Mouse (Mus musculus) gastrocnemius, adult 8-10 months (tissue): ENCODE results near the gene Syne2. TPM values are rescaled to one million over a fixed set of nuclear protein-coding genes. Genes with fewer than 3 reads are reported as not detected.

Experiments
- DNase-seq, 2 experiments: peaks; one replicate each; pipeline ENCODE4 v3.0.0; 2022; ENCODE audit warnings: low spot score in 2 of 2
- total RNA-seq, 4 experiments: library from RNA; stranded (reverse); gene quantifications; 2 replicates each; pipeline ENCODE4 v1.2.4; 2022

The Syne2 gene
- total RNA-seq, 4 experiments from 2014 or later = 12.3 to 15.0 (median 13.9) TPM

DNA sequence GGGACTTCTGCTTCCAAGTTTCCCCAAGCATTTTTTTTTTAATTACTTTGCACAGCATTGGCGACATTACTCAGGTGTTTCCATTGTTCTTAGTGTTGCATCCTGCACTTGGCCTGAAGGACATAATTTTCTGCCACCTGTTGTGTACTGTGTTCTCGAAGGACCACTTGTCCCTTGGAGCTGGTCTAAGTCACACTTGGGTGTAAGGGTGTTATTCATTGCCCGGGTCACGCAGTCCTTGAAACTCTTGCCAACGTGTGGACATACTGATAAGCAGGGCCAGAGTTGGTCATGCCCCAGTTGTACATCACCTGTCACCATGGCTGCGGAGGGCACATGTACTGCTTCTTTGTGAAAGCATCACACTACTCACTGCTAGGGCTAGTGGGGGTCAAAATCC lies 228.6 kb downstream of the Syne2 start:
- DNase-seq = no peak

DNA sequence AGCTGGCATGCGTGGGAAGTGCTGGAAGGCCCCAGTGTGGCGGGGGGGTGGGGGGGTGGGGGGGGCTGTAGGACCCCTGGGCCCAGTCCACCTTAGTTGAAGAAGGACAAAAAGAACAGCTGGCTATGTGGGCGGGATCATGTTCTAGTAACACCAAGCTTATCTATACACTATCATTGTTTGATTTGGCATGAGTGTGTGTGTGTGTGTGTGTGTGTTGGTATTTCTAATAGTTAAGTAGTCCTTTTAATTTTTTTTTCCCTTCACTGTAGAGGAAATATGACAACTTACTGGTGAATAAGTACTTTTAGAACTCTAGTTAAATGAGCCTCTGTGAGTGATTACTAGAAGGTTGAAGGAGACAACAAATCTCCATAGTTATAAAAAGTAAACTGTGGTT lies 230.0 kb downstream of the Syne2 start:
- DNase-seq = no peak

- DNase-seq = no peak
These were observed 230.7 kb downstream of the Syne2 start for GRCm38 (mm10) chr12:76048672-76049071.

GRCm38 (mm10) chr12:76049343-76049742 lies 231.4 kb downstream of the Syne2 start:
- DNase-seq = no peak

DNA sequence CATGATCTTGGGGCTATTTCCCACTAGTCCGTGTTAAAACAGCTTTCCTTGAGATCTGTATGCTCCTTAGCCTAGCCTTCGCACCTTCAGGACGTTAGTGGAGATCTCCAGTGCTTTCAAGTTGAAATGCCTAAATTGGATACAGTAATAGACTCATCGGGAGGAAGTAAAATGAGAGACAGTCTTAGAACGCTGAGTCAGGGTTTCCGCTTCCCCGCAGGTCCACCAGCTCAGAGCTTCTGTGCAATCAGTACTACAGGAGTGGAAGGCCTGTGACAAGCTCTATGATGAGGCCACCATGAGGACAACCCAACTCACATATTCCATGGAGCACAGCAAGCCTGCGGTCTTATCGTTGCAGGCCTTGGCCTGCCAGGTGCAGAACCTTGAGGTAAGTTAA lies 233.9 kb downstream of the Syne2 start:
- DNase-seq = no peak

GRCm38 (mm10) chr12:76054653-76055052 lies 236.7 kb downstream of the Syne2 start:
- no peak for DNase-seq

DNA sequence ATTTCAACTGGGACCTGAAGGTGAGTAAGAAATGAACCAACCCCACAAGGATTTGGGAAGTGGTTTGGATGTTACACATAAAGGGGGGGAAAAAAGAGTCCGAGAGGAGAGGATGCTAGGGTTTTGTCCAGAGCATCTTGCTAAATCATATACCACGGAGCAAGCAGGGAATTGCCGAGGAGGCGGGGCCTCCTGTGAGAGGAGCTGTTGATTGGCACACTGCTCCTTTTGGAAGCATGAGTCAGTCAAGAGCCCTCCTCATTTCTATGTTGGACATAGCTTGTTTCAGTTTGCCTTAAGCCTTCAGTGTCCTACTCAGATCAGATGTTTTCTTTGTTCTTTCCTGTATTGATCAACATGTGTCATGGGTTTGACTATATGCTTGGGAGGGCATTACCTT lies 245.1 kb downstream of the Syne2 start:
- no peak for DNase-seq

GRCm38 (mm10) chr12:76070386-76070785 lies 252.5 kb downstream of the Syne2 start:
- DNase-seq = no peak

- DNase-seq = no peak
These were observed 254.3 kb downstream of the Syne2 start for GRCm38 (mm10) chr12:76071935-76072849.

DNA sequence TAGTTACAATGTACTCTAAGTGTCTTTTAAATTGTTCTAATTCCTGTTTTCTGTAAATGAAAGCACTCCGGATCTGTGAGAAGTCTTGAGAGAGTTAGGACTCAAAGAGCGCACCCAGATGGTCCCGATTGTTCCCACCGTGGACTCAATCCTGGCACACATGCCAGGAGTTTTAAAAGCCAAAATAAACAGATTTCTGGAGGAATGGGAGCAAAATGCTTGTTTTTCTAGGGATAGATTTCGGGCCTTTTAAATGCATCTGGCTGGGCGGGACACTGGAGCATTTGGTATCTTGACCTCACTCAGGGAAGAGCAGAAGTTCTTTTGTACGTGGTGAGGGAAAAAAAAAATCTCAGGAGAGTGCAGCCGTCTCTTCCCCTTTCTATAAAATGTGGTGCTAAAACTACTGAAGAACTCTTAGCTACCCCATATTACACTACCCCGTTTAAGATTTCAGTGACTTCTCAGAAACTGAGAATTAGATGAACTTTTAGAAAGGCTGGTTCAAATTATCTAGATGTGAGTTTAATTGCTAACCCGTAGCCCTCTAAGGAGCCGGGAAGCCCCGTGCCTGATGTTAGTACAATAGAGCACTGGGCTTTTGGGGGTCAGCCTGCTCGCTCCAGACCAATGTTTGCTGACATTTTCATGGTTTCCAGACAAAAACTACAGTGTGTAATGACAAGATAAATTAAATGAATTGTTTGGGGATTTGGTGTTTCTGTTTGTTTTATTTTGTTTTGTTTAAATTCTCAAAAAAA lies 255.3 kb downstream of the Syne2 start:
- DNase-seq = no peak

GRCm38 (mm10) chr12:76073981-76074380 lies 256.0 kb downstream of the Syne2 start:
- no peak for DNase-seq

- no peak for DNase-seq
These were observed 263.1 kb downstream of the Syne2 start for GRCm38 (mm10) chr12:76080876-76081556.

DNA sequence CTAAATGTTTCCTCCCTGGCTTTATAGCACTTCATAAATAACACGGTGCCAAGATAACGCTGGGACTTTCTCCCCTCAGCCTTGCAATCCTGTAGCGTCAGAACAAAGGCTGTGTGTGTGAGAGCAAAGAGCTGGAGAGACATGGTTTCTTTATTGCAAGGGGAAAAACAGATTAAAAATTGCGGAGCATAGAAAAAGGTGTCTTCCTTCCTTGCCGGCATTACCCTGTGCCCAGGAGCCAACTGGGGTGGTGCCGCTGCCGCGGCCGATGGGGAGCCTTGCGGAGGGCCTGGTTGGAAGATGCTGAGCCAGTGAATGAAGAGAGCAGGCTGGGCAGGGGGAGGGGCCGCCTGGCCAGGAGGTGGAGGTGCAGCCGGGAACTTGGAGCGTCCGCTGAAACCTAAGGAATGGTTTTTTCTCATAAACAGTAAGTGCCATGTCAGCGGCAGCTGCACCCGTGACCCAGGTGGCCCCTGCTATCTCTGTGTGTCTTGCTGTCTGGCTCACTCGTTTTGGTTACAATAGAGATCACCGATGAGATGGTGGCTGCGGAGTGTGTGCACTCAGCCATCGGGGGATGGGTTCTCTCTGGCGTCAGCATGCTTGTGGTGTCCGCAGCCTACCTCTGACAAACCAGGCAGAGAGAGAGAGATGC lies 263.8 kb downstream of the Syne2 start:
- DNase-seq = peak in 1 of 2 experiments; percentile 38

GRCm38 (mm10) chr12:76085066-76085465 lies 267.1 kb downstream of the Syne2 start:
- no peak for DNase-seq

DNA sequence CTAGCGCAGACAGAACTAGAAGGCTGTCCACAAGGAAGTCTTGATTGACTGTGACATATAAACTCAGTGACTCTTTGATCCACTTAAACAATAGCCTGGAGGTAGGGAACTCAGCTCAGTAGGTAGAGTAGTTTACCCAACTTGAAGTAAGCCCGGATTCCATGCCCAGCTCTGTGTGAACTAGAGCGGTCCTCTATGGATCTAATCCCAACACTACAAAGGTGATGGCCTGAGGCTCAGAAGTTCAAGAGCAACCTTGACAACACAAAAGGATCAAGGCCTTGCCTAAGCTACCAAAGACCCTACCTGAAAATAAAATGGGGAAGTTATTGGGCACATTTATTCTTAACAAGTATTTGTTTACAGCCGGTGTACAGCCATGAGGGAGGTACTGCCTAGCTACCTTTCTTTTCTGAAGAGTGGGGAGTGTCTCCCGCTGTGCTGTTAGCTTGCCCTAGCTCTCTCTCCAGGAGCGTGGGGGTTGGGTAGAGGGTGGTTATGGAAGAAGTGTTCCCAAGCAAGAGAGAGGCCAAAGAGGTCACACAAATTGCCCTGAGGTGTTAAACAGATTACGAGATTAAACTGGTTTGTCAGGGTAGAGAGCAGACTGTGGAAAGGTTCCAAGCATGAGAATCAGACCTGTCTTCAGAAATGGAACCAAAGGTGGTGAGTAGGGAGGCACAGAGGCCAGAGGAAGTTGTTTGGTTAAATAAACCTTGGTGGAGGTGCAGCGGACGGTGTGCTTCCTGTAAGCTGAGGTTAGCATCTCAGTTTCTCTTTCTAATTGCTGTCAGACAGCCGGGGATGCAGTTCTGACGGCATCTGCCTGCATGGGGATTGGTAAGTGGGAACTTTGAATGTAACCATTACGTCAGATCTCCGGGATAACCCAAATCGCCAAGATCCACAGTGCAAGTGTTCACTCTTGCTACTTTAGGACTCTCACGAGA lies 268.3 kb downstream of the Syne2 start:
- DNase-seq = no peak

DNA sequence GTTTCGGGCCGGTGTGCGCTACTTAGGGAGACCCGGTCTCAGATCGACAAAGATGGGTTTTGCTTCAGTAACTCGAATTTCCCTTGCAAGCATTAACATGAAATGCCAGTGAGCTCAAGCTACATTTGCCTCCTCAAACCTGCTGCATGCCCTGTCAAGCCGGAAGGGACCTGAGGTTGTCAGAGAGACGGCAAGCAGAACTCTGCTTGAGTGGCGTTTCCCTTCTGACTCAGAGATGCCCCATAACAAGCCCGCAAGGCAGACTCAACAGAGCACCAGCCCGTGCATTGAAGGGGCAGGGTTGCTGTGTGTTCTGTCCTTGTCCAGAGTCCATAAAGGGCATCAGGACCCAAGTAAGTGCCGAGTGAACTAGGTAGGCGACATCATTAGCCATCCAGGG lies 269.1 kb downstream of the Syne2 start:
- DNase-seq = no peak

DNA sequence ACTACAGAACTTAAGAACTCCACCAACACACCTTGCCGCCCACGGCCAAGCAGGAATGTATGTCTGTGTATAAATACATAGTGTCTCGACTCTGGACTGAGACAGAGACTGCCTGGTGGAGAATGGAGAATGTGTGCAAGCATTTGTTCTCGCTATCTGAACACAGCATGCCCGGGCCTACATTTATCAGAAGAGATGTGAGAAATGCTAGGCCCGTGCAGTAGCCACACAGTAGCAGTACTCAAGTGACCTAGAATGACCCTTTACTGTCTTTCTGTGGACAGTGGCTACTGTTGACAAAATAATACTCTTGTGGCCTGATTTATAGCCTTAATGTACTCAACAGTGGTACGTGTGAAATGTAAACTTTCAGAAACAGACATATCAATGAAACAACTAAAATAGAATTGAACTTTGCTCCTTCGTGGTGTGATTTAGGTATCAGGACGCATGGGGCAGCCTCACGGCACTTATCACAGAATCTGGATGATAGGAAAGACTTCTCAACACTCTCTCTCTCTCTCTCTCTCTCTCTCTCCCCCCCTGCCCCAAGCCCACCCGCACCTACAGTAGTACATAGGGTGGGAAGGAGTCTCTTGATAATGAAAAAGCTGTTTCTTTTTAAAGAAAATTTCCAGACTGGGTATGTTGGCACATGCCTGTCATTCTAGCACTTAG lies 275.0 kb downstream of the Syne2 start:
- no peak for DNase-seq

GRCm38 (mm10) chr12:76093613-76094588 lies 276.0 kb downstream of the Syne2 start:
- no peak for DNase-seq
